Mouse (Mus musculus) thymus, postnatal 36 days (tissue): Measurements from ENCODE around the gene 1700037H04Rik.
"Not testable (repeated sequence)": the region's sequence is repeated elsewhere in the genome, so short reads cannot be mapped to it uniquely, and the experiment has no call there.

Source experiments
- DNase-seq, 2 experiments: peaks; one replicate each; pipeline ENCODE4 v3.0.0; 2022; ENCODE audit warnings: mixed read lengths in 2 of 2

The 1700037H04Rik gene

GRCm38 (mm10) chr2:131125964-131126815 lies 33.7 kb downstream of the 1700037H04Rik start:
- DNase-seq: no peak

GRCm38 (mm10) chr2:131125157-131125963 lies 34.5 kb downstream of the 1700037H04Rik start:
- DNase-seq: no peak

- DNase-seq: no peak
Measured at GRCm38 (mm10) chr2:131124166-131124565, 35.7 kb downstream of the 1700037H04Rik start.

GRCm38 (mm10) chr2:131118968-131119574 lies 40.8 kb downstream of the 1700037H04Rik start:
- DNase-seq: no peak

GRCm38 (mm10) chr2:131105989-131106388 lies 53.9 kb downstream of the 1700037H04Rik start:
- no peak for DNase-seq

- not testable (repeated sequence) for DNase-seq
Measured at GRCm38 (mm10) chr2:131105061-131105460, 54.8 kb downstream of the 1700037H04Rik start.

GRCm38 (mm10) chr2:131104021-131104420 lies 55.9 kb downstream of the 1700037H04Rik start:
- no peak for DNase-seq

GRCm38 (mm10) chr2:131101530-131101929 lies 58.4 kb downstream of the 1700037H04Rik start:
- no peak for DNase-seq

GRCm38 (mm10) chr2:131097087-131097486 lies 62.8 kb downstream of the 1700037H04Rik start:
- no peak for DNase-seq
